ENCODE assay signal across 8 mouse cellular contexts in the genomic region with DNA sequence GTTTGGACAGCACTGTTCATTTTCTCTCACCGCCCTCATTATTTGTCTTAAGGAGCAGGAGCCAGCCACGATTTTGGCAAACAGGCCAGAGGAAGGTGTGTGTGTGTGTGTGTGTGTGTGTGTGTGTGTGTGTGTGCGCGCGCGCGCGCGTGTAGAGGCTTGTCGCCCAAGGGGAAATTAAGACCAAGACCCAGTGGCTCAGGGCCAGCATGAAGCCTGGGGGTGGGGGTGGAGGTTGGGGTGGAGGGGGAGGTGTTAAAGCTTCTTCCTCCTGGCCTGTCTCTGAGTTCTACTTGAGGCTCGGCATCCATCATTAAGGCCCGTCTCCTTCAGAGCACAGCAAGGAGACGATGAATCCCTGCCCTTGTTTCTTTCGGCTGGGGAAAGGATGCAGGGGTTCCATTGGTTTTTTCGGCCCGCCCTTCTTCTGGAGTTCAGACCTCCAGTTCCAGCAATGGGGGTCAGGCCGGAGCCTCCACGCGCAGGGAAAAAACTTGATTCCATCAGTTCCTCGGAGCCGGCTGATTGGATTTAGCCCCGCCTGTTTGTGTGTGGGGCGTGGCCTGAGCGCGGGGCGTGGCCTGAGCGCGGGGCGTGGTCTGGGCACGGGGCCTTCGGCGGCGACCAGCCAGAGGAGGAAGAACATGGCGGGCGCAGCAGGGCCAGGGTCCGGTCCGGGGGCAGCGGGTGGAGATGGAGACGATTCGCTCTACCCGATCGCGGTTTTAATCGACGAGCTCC. TPM values are rescaled to one million over a fixed set of nuclear protein-coding genes. Genes with fewer than 3 reads are reported as not detected.
DNase-seq lines count a peak whose midpoint lies in the region; ATAC-seq and TF ChIP-seq lines count a peak whose summit lies in the region.

No protein-coding gene starts in this region.

- H3K4me2 ChIP-seq in kidney, embryonic 15.5 days: peak overlapping the region; percentile 83

- peak overlapping the region; percentile 71 for H3K27ac ChIP-seq in embryonic fibroblast, embryonic 13.5 days (ENCODE audit: insufficient read depth, low read length)
- H3K27ac ChIP-seq in heart, embryonic 10.5 days: peak overlapping the region; percentile 95
- H3K27ac ChIP-seq in kidney, embryonic 15.5 days: peak overlapping the region; percentile 93

- peak overlapping the region; percentile 83 for H3K9ac ChIP-seq in kidney, embryonic 15.5 days

- ATAC-seq in kidney, embryonic 15.5 days (replicated peaks; ENCODE audit: low FRiP score): peak; percentile 92

- DNase-seq in B cell, adult 2 months: peak; percentile 97 to 98
- peak; percentile 87 for DNase-seq in brain, adult 2 months (ENCODE audit: low read depth, low spot score)
- peak; percentile 95 for DNase-seq in heart, embryonic 10.5 days (ENCODE audit: low spot score)
- peak; percentile 96 for DNase-seq in liver
- DNase-seq in monocyte, adult 2 months (ENCODE audit: low read depth in 1 of 2, low spot score in 2 of 2): peak; percentile 80 to 95
- DNase-seq in spleen, postnatal 14 days (ENCODE audit: low spot score in 2 of 2): peak; percentile 95

- H3K27me3 ChIP-seq in heart, embryonic 10.5 days (ENCODE audit: insufficient read depth, poor library complexity, severe bottlenecking): no peaks in the 10 kb centered on the region
- H3K27me3 ChIP-seq in kidney, embryonic 15.5 days: no peaks in the 10 kb centered on the region

- H3K4me1 ChIP-seq in embryonic fibroblast, embryonic 13.5 days (ENCODE audit: control insufficient read depth, insufficient read depth, low read length): peaks cover 6% of the 10 kb centered on the region
- H3K4me1 ChIP-seq in heart, embryonic 10.5 days: peaks cover 25% of the 10 kb centered on the region
- peaks cover 35% of the 10 kb centered on the region for H3K4me1 ChIP-seq in kidney, embryonic 15.5 days

- TF ChIP-seq CTCF in embryonic fibroblast, embryonic 13.5 days (IDR thresholded peaks at IDR 0.05; ENCODE audit: borderline replicate concordance, insufficient read depth, low read length): no peak

- WGBS in heart, embryonic 10.5 days: 2% methylated on average over 45 of the region's 45 CpGs
- WGBS in kidney, embryonic 15.5 days: under 1% methylated on average over 45 of the region's 45 CpGs

- H3K4me3 ChIP-seq in embryonic fibroblast, embryonic 13.5 days (ENCODE audit: insufficient read depth, low read length): peak overlapping the region; percentile 86
- peak overlapping the region; percentile 96 for H3K4me3 ChIP-seq in heart, embryonic 10.5 days
- peak overlapping the region; percentile 88 for H3K4me3 ChIP-seq in kidney, embryonic 15.5 days (replicated peaks)

- TF ChIP-seq POLR2A in embryonic fibroblast, embryonic 13.5 days (IDR thresholded peaks at IDR 0.05; ENCODE audit: low read depth, low read length): peak; percentile 86

- H3K9me3 ChIP-seq in heart, embryonic 10.5 days: no peaks in the 10 kb centered on the region
- no peaks in the 10 kb centered on the region for H3K9me3 ChIP-seq in kidney, embryonic 15.5 days (replicated peaks)

- H3K36me3 ChIP-seq in heart, embryonic 10.5 days: peaks cover 29% of the 10 kb centered on the region
- peaks cover 28% of the 10 kb centered on the region for H3K36me3 ChIP-seq in kidney, embryonic 15.5 days

RNA-seq across cellular contexts. Expression of a gene that starts 11.4 kb away (rescaled TPM):
- 32.0 and 33.9 TPM in 2 replicates for polyA plus RNA-seq in embryonic fibroblast, embryonic 13.5 days (2011; ENCODE audit: insufficient read length, low read depth, missing spikeins)
- polyA plus RNA-seq in heart, embryonic 10.5 days (2016; fragmentation: Nextera tagmentation; extraction: Ambion mirVana): 95.8 and 99.3 TPM in 2 replicates
- polyA plus RNA-seq in kidney, embryonic 15.5 days (2015; fragmentation: Nextera tagmentation; extraction: Ambion mirVana): 74.8 and 75.6 TPM in 2 replicates

Comparison
In these comparisons a context has a peak if more than half of its experiments do, and no peak if none do; other contexts are left out.
1. Peak in every context shown above with its lines: DNase-seq, ATAC-seq, H3K4me3 ChIP-seq and H3K27ac ChIP-seq.